Mouse (Mus musculus) WW6 (cell line): ENCODE results near the gene Man2b1.

Experiments used
- DNase-seq: peaks from one replicate; pipeline ENCODE4 v3.0.0-alpha.2; 2013; ENCODE audit warnings: low read depth, low spot score

The Man2b1 gene

GRCm38 (mm10) chr8:85083108-85083813 lies at the start of gene Man2b1:
Gene Man2b1, plus strand, starts transcription at chr8:85083270.
- peak; percentile 82 for DNase-seq

DNA sequence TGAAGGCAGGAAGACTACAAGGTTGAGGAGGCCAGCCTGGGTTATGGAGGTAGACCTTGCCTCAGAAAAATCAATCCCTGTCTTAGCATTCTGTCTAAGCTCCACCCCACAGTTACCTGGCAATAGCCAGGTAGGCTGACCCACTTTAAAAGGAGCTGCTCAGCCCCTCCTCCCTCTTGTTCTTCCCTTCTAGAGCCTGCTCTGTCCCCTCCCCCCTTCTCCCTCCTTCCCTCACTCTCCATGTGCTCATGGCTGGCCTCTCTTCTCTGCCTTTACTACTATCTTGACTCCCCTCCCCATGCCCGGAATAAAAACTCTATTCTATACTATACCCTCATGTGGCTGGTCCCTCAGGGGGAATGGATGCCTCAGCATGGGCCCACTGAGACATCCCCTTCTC lies 49.2 kb upstream of the Man2b1 start:
- no peak for DNase-seq

- no peak for DNase-seq
Observed at GRCm38 (mm10) chr8:85034764-85035163, 48.3 kb upstream of the Man2b1 start.

GRCm38 (mm10) chr8:85035165-85035727 lies 47.8 kb upstream of the Man2b1 start:
- DNase-seq: no peak

DNA sequence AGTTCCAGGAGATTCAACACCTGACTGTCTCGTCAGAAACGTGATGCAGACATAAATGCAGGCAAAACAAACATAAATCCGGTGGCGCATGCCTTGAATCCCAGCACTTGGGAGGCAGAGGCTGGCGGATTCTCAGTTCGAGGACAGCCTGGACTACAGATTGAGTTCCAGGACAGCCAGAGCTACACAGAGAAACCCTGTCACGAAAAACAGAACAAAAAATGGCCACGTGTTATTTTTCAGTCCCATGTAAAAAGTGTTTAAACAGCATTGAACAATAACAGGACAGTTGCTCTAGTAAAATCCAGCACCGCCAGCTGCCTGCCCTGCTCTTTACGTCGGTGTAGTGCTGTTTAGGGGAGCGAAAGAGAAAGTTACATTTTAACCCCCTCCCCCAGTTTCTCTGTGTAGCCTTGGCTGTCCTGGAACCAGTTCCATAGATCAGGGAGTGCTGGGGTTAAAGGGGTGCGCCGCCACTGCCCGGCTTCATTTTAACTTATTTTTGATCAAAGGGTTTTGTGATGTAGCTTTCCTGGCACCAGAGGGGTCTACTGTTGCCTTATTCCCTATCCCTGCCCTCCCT lies 47.3 kb upstream of the Man2b1 start:
- no peak for DNase-seq

- no peak for DNase-seq
Observed at GRCm38 (mm10) chr8:85036381-85036717, 46.7 kb upstream of the Man2b1 start.

- peak; percentile 91 for DNase-seq
Observed at GRCm38 (mm10) chr8:85036718-85037365, 46.2 kb upstream of the Man2b1 start, which contains the start of gene Tnpo2. Gene Tnpo2, plus strand, starts transcription at chr8:85036915.

DNA sequence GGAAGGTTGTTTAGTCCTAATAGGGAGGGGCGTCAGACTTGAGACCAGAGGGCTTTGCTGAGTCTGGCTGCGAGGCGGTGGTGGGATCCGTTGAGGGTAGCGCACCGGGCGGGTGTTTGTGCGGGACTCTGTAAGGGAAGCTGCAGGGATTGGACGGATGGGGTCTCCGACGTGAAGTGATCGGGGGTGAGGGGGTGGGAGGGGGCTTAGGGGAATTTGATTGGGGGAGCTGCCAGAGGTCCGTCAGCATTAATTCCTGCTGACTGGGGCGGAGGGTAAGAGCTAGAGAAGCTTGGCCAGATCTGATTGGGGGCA lies 45.7 kb upstream of the Man2b1 start:
- no peak for DNase-seq

DNA sequence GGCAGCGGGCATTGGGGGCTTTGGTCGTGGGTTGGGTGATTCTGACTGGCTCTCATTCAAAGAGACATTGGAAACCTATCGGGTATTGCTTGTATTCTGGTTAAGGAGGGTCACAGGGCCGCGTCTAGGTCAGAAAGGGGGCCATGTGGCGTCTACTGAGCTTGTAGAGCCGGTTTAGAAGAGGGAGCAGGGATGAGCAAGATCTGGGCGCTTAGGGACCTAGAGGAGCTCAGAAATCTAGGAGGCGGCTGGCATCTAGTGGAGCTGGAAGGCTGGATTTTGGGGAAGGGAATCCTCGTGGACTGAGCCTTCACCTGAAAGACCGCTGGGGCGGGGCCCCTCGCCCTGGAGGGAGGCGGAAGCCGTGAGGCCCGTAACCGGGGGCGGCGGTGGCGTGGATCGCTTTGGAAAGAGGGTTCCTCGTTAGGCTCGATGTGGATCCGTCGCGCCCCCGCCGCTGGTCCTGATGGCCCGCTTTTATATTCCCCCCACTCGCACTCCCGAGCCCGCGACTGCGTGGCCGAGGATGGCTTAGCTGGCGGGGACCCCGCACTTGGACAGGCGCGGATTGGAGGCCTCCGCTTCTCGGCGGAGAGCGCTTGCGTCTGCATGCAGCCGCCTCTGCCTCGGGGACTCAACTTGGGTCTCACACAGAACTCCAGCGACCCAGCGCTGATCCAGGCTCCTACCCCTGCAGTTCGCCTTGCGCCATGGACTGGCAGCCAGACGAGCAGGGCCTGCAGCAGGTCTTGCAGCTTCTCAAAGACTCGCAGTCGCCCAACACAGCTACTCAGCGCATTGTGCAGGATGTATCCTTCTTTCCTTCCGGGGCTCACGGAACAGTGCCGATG lies 45.2 kb upstream of the Man2b1 start:
- DNase-seq: no peak

GRCm38 (mm10) chr8:85043619-85044018 lies 39.5 kb upstream of the Man2b1 start:
- no peak for DNase-seq

DNA sequence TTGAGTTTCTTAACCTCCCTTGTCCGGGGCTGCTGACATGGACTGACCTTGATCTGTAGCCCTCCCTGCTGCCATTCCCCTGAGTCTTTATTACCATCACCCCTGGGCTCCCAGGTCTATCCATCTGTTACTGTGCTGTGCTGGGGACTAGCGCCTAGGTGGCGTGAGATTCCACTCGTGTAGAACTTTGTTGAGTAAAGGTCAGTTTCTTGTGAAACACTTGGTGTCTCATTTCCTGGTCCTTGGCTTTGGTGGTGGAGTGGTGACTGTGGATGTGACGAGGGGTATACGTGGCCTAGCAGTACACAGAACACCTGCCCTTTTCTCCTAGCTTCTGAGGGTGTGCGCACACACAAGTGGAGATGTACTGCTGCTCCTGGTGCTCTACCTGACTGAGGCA lies 25.7 kb upstream of the Man2b1 start:
- DNase-seq: no peak

- DNase-seq: peak; percentile 92
Observed at GRCm38 (mm10) chr8:85059879-85060616, 23.0 kb upstream of the Man2b1 start, which contains the start of gene Fbxw9. Gene Fbxw9, plus strand, starts transcription at chr8:85060055.

GRCm38 (mm10) chr8:85062603-85063002 lies 20.5 kb upstream of the Man2b1 start:
- no peak for DNase-seq

DNA sequence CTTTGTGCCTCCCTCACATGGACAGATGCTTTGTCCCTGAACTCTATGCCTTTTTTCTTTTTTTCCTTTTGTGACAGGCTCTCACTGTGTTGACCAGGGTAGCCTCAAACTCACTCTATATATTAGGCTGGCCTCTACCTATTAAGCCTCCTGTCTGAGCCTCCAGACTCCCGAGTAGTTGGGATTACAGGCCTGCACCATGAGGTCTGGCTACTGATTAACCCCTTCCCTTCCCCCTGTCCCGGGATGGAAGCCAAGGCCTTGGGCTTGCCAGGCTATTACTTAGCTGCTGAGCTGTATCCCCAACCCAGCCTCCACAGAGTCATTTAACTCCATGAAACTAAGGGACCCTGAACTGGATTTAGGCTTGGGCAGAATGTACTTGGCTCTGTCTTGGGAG lies 17.9 kb upstream of the Man2b1 start:
- DNase-seq: no peak

- DNase-seq: no peak
Observed at GRCm38 (mm10) chr8:85067155-85067554, 15.9 kb upstream of the Man2b1 start.

- no peak for DNase-seq
Observed at GRCm38 (mm10) chr8:85067982-85068381, 15.1 kb upstream of the Man2b1 start, which contains the start of gene Gm5741. Gene Gm5741, minus strand, starts transcription at chr8:85067982.

- DNase-seq: no peak
Observed at GRCm38 (mm10) chr8:85071041-85071440, 12.0 kb upstream of the Man2b1 start.

GRCm38 (mm10) chr8:85071514-85072281 lies 11.4 kb upstream of the Man2b1 start, which contains the start of gene Dhps:
Gene Dhps, plus strand, starts transcription at chr8:85071757.
- peak; percentile 85 for DNase-seq

- no peak for DNase-seq
Observed at GRCm38 (mm10) chr8:85072364-85072929, 10.6 kb upstream of the Man2b1 start.
